Mouse (Mus musculus) left cerebral cortex, adult 8-10 months (tissue): ENCODE results near the gene Vps26a. TPM values are rescaled to one million over a fixed set of nuclear protein-coding genes. Genes with fewer than 3 reads are reported as not detected.
"Not testable (repeated sequence)": the region's sequence is repeated elsewhere in the genome, so short reads cannot be mapped to it uniquely, and the experiment has no call there.

Experiments
- DNase-seq, 2 experiments: peaks; one replicate each; pipeline ENCODE4 v3.0.0; 2022; ENCODE audit warnings: low spot score in 2 of 2
- total RNA-seq, 4 experiments: library from RNA; stranded (reverse); gene quantifications; 2 replicates each; pipeline ENCODE4 v1.2.4; 2022

The Vps26a gene
- total RNA-seq, 4 experiments from 2014 or later: 47.3 to 54.9 (median 51.6) TPM

DNA sequence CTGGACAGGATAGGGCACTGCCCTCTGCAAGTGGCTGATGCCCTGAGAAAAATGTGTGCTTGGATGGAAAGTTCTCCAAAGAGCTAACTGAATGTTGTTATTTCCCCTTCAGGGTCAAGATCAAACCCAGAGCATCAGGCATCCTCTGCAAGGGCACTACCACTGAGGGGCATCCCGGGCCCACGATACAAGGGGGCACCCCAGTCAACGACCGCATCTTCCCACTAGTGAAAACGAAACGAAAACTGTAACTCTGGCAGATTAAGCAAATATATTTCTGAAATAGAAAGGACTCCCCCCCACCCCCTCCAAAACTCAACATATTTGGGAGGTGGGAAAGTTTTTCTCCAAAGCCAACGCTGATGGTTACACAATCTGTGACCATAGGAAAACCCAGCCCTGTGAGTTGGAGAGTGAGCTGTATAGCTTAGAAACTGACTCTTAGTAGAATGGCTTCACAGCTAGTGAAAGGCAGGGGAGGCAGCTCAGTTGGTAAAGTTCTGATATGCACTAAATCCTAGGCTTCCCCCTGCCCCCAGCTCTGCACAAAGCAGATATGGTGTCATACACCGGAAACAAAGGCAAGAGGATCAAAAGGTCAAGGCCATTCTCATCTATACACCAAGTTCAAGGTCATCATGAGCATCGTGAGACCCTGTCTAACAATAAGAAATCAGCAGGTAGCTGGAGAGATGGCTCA lies 14.5 kb upstream of the Vps26a start:
- no peak for DNase-seq

DNA sequence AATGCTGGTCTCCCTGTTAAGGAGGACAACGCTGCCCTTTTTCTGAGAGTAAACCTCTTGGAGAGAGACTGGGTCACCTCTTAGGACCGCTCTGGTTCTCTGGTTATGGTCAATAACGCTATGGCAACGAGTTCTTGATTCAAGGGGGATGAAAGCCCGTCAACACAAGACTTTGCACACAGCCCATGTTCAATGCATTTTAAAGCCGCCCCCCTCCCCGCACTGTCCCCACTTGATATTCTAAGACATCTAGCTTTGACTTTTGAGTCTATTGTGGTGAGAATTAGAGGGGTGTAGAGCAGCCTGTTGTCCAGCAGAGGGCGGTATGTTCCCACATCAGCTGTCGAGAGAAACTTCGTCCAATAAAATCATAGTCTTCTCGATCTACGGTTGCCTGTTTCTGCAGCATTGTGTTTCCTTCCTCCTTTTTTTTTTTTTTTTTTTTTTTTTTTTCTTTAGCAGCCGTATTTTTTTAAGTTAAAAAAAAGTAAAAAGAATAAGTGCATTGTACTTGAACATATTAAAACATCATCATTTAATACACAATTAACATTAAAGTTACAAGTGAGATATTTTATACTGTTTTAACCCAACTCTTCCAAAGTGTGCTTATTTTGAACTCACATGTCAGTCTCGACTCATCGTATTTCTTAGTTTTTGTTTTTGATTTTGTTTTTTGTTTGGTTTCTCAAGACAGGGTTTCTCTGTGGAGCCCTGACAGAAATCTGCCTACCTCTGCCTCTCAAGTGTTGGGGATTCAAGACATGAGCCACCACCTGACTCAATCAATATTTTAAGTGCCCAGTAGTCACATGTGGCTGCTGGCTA lies 13.7 kb upstream of the Vps26a start:
- no peak for DNase-seq

DNA sequence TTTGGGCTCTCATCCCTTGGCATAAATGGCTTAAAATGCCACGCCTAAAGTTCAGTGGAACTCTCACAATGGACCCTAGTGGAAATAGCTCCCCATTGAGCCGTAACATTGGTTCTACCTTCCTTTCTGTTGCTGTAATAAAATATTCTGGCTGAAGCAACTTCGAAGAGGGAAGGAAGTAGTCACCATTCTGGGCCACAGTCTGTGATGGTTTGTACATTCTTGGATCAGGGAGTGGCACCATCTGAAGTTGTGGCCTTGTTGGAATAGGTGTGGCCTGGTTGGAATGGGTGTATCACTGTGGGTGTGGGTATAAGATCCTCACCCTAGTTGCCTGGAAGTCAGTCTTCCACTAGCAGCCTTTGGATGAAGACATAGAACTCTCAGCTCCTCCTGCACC lies 5.1 kb upstream of the Vps26a start:
- not testable (repeated sequence) for DNase-seq

DNA sequence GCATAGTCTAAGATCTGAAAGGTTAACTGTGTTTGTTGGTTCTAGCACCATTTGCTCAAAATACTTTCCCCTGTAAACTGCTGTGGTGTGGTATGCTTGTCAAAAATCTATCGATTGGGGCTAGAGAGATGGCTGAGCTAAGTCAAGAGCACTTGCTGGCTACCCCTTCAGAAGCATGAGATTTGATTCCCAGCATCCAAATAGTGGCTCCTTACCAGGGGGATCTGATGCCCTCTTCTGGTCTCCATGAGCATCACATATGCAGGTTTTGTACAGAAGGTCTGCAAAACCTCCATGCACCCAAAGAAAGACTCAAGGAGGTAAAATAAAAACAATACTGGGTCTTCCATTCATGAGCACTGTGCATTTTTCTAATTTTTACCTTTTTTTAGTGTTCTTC lies 1.7 kb upstream of the Vps26a start:
- no peak for DNase-seq

DNA sequence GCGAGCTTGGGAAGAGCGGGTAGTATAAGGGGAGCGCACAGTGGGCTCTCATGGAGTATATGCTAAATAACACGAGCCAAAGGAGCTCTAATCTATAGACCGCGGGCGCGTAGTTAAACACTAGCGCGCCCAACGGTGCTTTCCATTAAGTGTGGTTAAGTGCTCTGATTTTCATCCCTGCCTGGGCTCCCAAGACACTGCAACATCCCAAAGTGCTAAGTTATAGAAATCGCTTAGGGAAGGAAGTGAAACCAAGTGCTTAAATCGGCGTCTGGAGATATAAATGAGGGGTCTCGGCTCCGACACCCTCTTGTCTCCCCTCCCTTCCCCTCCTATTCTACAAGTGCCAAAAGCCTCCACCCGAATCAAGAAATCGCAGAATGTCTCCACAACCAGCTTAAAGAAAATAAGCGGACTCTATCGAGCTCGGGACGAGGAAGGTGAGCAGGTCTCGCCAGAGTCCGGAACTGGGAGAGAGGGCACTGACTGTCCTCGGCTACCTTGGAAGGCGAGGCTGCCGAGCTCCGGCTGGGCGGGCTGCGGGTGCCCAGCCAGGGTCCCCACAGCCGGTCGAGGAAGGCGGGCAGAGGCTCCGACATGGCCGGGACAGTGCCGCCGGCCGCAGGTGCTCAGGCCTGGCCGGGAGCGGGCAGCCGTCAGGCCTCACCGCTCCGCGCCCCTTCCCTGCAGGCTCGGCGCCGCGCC lies 575 bp downstream of the Vps26a start:
- peak; percentile 8 to 13 for DNase-seq

DNA sequence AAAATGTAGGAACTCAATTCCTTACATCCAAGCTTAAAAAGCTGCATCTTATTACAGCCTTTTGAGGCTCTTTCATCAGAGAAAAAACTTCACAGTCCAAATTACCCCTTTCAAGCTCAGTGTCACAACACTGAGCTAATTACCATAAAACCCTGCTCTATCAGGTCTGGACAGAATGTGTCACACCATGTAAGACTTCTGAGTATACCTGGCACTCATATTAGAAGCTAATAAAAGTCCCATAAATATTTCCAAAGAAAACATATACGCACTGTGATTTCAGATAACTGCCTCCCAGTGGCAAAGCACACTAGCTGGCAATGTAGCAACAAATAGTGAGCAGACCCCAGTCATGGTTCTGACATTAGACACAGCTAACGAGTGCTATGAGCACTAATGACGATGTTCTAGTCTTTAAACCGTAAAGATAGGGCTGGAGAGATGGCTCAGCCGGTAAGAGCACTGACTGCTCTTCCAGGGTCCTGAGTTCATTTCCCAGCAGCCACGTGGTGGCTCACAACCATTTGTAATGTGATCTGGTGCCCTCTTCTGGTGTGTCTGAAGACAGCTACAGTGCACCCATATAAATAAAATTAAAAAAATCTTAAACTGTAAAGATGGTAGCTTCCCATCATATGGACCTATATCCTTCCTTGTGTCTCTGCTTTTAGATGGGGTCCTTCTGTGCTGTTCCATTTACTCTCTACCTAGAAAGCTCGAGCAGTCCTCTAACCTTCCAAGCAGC lies 5.3 kb downstream of the Vps26a start:
- DNase-seq: no peak

DNA sequence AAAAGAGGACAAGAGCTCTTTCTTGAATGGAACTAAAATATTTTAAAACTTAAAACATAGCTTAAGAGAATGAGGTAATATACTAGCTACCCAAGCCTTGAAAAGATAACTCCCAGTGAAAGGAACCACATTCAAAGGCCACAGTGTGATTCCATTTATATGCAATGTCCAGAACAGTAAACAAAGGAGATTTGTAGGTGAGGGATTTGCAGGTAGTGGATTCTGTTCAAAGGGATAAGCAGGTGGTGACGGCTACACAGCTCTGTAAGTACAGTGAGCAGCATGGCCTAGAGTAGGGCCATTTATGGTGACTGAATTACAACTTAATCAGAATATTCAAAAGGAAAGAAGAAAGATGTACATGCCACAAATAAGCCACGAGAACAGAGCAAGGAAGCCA lies 9.6 kb downstream of the Vps26a start:
- DNase-seq: no peak

DNA sequence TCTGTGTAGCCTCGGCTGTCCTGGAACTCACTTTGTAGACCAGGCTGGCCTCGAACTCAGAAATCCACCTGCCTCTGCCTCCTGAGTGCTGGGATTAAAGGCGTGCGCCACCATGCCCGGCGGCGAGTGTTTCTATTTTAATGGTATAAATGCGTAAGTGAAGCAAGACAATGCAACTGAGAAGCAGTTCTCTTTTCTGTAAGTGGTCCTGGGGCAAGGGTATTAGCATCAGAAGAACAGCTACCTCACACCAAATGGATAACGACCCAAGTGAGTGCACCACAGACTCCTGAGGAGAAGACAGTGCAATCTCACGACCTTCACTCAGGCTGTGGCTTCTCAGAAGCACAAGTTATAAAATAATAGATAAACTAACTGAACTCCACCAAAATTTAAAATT lies 11.7 kb downstream of the Vps26a start:
- no peak for DNase-seq

DNA sequence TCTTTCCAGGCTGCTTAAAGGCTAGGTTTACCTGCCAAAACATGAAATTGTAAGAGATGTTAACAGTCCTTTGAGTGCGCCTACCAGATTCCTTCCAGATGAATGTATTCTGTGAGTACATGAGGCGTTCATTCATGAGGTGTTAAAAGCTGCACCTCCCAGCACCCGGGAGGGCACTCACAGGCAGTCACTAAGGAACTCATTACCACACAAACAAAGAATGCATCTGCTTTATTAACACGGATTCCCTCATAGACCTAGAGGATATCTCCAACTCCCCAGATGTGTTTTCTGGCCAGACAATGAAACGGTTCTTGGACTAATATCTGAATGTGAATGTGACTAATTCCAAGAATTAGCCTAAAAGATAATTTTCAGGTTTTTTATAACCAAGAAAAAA lies 15.5 kb downstream of the Vps26a start:
- no peak for DNase-seq

DNA sequence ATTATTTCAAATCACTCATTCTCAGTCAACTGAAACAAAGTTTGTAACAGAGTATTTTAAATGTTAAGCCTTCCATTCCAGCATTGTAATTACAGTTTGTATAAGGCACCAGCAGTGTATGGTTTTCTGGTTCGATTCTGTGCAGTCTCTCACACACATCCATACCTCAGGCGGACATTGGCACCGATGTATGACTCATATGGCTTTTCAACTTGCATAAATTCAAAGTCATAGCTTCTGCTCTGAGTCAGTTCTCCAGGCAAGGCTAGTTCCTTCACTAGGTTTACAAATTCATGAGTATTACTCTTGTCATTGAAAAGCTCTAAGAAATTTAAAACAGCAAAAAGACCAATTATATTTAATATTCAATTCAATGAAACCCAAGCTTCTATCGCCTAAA lies 16.9 kb downstream of the Vps26a start:
- DNase-seq: no peak

DNA sequence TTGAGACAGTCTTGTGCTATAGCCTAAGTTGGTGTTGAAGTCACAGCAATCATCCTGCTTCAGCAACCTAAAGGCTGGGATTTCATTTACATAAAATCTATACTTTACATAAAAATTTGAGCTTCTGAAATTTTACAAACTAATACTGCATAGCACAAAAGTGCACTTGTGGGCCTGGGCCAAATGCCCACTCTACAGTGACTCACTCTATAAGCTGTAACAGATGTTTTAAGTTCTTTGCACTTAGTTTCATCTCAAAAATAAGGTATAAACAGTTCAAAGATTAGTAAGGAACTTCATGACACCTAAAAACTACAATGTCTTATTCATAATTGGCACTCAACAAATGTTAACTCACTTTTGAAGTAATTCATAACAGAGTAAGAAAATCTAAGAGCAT lies 25.3 kb downstream of the Vps26a start:
- DNase-seq: no peak

DNA sequence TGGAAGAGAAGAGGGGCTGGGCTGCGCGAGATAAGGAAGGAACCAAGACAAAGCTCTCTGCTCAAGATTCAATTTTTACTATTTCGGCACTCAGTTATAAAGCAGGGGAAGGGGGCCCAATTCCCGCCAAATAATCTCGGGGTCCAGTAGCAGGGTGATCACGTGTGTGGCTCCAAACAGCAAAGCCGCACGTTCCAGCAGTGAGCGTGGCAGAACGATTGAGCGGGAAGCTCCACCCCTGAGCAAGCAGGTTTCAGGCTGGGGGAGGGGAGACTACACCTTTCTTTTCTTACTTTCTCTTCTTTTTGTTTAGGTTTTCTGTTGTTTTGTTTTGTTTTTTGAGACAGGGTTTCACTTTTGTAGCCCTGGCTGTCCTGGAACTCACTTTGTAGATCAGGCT lies 34.6 kb downstream of the Vps26a start:
- DNase-seq: not testable (repeated sequence)

DNA sequence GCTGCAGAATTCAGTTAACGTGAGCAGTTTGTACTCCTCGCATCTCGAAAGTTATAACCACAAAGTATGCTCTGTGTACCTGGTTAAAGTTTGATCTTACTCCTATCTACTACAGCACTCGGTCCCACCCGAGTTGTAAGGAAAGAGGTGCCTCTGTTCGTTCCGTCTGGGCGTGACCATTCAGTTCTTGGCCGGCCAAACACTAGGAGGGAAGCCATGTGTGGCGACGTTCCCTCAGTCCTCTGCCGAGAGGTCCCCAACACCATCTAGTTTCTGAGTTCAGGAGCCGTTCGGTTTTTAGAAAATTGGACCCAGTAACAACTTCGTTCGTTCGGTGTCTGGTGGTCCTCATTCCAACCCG lies 36.3 kb downstream of the Vps26a start:
- DNase-seq: no peak

DNA sequence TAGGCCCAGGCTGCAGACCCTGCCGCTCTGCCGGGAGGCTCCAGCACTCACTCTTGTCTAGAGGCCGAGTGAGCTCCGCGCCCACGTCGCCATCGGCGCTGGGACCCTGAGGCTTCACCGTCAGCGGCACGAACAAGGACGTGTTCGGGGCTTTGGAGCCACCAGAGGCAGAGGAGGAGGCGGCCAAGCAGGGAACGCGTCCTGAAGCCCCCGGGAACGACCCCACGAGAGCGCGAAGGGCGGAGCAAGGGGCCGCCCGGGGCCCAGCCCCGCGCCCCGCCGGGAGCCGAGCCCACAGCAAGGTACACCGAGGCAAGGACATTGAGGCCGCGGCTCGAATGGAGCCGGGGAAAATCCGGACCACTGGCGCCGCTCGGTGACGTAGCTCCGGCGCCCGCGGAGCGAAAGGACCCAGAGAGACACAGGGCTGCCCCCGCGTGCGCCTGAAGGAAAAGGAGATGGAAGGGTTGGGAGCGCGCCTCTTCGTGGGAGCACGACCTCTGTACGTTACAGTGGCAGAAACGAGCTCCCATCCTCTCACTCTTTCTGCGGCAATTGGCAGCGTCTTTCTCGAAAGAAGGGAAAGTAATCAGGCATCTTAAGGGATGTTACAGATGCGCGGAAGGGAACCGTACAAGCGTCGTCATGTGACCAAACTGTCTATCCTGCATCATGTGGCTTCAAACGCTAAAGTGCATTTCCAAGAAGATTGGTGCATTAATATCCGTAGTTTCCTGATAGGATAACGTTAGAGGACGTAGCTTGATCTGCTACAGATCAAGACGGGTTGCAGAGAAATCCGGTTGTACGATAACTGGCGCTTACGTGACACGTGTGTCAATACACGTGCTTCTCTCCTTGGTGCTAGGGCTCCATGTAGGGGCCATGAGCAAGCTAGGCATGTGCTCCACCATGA lies 37.0 kb downstream of the Vps26a start, which contains the start of the genes 4930507D05Rik and Supv3l1:
Gene 4930507D05Rik (plus strand): TSS at position 126 of the 916 bp plus-strand sequence.
Gene Supv3l1 (minus strand): TSS at position 375 of the 916 bp plus-strand sequence.
- DNase-seq: peak; percentile 86 to 98

DNA sequence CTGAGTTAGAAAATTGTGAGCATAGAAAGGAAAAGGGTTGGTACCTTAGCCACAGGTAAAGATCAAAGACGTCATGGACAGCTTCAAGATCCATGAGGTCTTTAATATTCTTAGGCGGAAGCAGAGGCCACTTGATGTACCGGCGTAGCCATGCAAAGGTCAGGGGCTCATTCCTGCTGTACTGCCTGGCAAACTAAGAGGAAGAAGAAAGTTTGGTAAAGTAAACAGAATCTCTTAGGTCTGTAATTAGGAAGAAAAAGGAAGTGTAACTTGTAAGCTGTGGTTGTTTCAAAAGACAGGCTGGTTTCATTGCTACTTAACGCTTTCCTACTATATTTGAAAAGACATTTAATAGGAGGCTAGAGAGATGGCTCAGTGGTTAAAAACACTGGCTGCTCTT lies 56.2 kb downstream of the Vps26a start:
- no peak for DNase-seq

DNA sequence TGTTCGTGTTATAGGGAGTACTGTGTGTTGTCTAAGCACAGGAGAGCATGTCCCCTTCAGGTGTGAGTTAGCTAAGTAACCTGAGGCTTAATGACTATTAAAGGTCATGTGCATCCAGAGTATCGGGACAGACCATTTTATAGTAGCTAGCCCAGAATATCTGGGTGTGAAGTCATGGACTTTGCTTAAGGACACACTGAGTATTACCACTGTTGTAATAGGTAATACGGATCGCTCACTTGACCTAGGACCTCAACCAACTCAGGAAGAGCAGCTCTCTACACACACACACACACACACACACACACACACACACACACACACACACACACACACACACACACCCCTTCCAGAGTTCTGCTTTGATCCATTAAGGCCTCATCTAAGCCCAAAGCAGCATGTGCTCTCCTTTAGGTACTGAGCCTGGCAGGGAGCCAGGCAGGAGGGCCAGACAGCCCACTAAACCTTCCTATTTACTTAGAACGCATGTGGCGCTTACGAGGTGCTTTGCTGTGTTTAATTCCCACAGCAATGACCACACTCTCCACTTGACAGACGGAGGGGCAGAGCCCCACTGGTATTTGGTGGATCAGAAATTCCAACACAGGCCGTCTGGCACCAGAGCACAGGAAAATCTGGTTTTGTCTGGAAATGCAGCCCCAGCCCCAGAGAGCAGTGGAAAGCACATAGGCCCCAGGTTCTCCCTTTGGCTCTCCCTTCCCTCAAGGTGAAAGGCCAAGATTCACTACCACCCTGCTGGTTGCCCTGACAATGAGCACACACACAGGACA lies 61.3 kb downstream of the Vps26a start:
- no peak for DNase-seq

DNA sequence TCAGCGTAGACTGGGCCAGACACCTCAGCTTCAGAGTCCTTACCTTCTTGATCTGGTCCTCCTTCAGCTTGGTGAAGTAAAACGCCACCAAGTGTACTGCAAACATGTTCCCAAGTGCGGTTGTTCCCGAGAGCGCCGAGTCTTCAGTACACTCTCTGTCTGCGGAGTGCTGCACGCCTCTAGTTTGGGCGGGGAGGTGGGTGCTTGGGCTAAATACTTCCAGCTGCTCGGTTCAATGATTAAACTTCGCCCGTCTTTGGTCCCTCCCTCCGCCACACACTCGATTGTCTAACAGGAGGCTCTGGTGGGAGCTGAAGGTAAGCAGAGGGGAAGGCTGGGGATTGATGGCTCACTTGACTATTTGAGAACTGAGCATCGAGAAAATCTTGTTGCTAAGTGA lies 64.3 kb downstream of the Vps26a start, which contains the start of gene Hkdc1:
Gene Hkdc1 (minus strand): TSS at position 237 of the 400 bp plus-strand sequence.
- no peak for DNase-seq

DNA sequence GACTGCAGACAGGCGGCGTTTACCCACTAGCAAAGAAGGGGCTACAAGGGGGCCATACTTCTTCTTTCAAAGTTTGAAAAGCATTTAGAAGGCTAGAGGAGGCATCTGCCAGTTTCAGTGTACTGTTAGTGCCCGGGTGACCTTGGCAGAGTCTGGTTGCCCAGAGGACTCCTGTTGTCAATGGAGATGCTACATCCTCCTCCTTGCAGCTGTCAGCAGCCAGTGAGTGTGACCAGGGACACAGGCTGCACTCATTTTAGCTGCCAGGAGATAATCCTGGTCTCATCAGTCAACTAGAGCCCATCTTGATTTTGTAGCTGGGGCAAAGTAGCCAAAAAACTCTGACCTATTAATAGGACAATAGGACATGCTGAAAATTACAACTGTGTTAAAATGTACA lies 65.5 kb downstream of the Vps26a start:
- no peak for DNase-seq

DNA sequence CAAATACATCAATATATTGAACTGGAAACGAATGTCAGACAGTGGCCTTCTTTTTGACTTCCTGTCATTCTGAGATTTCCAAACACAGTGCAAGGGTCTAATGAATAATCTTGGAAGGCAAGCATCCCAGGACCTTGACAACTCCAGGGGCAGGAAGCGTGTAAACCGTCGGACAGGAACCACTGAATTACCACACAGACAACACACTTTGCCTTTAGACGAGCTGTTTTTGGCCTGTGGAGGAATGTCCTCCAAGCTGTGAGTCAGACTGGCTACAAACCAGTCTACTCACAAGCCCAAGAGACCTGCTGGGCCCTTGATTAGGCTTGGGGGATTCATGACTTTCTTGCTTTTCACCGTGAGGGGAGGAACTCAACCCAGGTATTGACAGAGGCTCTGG lies 66.2 kb downstream of the Vps26a start:
- DNase-seq: no peak
